Mouse (Mus musculus) CH12.LX (cell line): ENCODE data around the gene Dpf3. TPM values are rescaled to one million over a fixed set of nuclear protein-coding genes. Genes with fewer than 3 reads are reported as not detected.

Experiments used
- DNase-seq: peaks from one replicate; pipeline ENCODE4 v3.0.0-alpha.2; 2013; ENCODE audit errors: extremely low read depth
- H3K27ac ChIP-seq: 2 replicates; pipeline ENCODE4 v1.5.1; 2012; ENCODE audit warnings: low read depth, mild to moderate bottlenecking, control low read depth, moderate library complexity; ENCODE audit not compliant: insufficient read depth
- H3K27me3 ChIP-seq: replicated peaks from 2 replicates; pipeline ENCODE3; 2012; ENCODE audit warnings: inconsistent platforms
- H3K36me3 ChIP-seq, 2 experiments: replicated peaks in 1 of 2; 2 replicates each; pipeline versions ENCODE3 to v1.6.1; 2012; ENCODE audit warnings: inconsistent platforms in 1 of 2, low read length in 1 of 2, mild to moderate bottlenecking in 1 of 2, mixed read lengths in 1 of 2, moderate library complexity in 1 of 2; ENCODE audit not compliant: control insufficient read depth in 1 of 2, insufficient read depth in 1 of 2
- H3K4me1 ChIP-seq, 2 experiments: 2 replicates each; pipeline ENCODE4 v1.6.1; 2012; ENCODE audit warnings: inconsistent platforms in 1 of 2, moderate library complexity in 1 of 2; ENCODE audit not compliant: insufficient read depth in 2 of 2, control insufficient read depth in 1 of 2
- H3K4me2 ChIP-seq: 2 replicates; pipeline ENCODE4 v1.6.1; 2012; ENCODE audit warnings: low read depth, mild to moderate bottlenecking, control low read depth; ENCODE audit not compliant: poor library complexity, insufficient read depth, severe bottlenecking
- H3K4me3 ChIP-seq, 3 experiments: fragments of 150-350 bp in 1 of 3; sonication (generic) in 1 of 3; replicated peaks in 1 of 3; 2 replicates each; pipeline versions ENCODE3 to v1.5.1; 2011 to 2012; ENCODE audit warnings: low read depth in 2 of 3, low read length in 2 of 3, mild to moderate bottlenecking in 2 of 3, moderate library complexity in 2 of 3, control low read depth in 1 of 3, improper control_type of control experiment in 1 of 3, inconsistent platforms in 1 of 3, mixed read lengths in 1 of 3; ENCODE audit not compliant: poor library complexity in 1 of 3
- H3K79me2 ChIP-seq: replicated peaks from 2 replicates; pipeline ENCODE4 v1.6.1; 2012; ENCODE audit warnings: mild to moderate bottlenecking, moderate library complexity; ENCODE audit not compliant: control insufficient read depth, poor library complexity, insufficient read depth, severe bottlenecking; ENCODE audit errors: extremely low read depth
- H3K9ac ChIP-seq: 2 replicates; pipeline ENCODE4 v1.6.1; 2012; ENCODE audit warnings: low read depth, mild to moderate bottlenecking, control low read depth, moderate library complexity; ENCODE audit not compliant: insufficient read depth
- H3K9me3 ChIP-seq: replicated peaks from 2 replicates; pipeline ENCODE3; 2012; ENCODE audit warnings: low read length, inconsistent platforms, mixed read lengths
- BHLHE40 ChIP-seq: IDR thresholded peaks from 2 replicates; pipeline ENCODE4 v1.6.1; 2011; ENCODE audit warnings: mild to moderate bottlenecking, low read depth, low read length, improper control_type of control experiment
- CHD1 ChIP-seq: IDR thresholded peaks from 2 replicates; pipeline ENCODE4 v1.6.1; 2012; ENCODE audit warnings: low read depth, low read length, improper control_type of control experiment, inconsistent platforms
- CHD2 ChIP-seq: IDR thresholded peaks from 2 replicates; pipeline ENCODE4 v1.6.1; 2011; ENCODE audit warnings: low read length, improper control_type of control experiment
- CTCF ChIP-seq, 2 experiments: IDR thresholded peaks in 1 of 2; conservative IDR thresholded peaks in 1 of 2; 2 replicates each; pipeline ENCODE4 v1.5.1; 2011 to 2012; ENCODE audit warnings: low read depth in 2 of 2, low read length in 2 of 2, improper control_type of control experiment in 1 of 2, inconsistent platforms in 1 of 2, mild to moderate bottlenecking in 1 of 2, moderate library complexity in 1 of 2
- E2F4 ChIP-seq: IDR thresholded peaks from 2 replicates; pipeline ENCODE4 v1.6.1; 2011; ENCODE audit warnings: low read depth, low read length, improper control_type of control experiment; ENCODE audit not compliant: insufficient replicate concordance
- ELF1 ChIP-seq: IDR thresholded peaks from 2 replicates; pipeline ENCODE4 v1.6.1; 2014; ENCODE audit warnings: low read depth, mild to moderate bottlenecking, inconsistent platforms, low read length, improper control_type of control experiment
- EP300 ChIP-seq: IDR thresholded peaks from 2 replicates; pipeline ENCODE4 v1.6.1; 2011; ENCODE audit warnings: low read length, improper control_type of control experiment
- ETS1 ChIP-seq: conservative IDR thresholded peaks from 2 replicates; pipeline ENCODE4 v1.6.1; 2012; ENCODE audit warnings: low read depth, mild to moderate bottlenecking, inconsistent platforms, low read length, improper control_type of control experiment, moderate library complexity
- GABPA ChIP-seq: IDR thresholded peaks from 2 replicates; pipeline ENCODE4 v1.6.1; 2012; ENCODE audit warnings: low read depth, low read length, improper control_type of control experiment, inconsistent platforms; ENCODE audit not compliant: insufficient replicate concordance
- HCFC1 ChIP-seq: IDR thresholded peaks from 2 replicates; pipeline ENCODE4 v1.6.1; 2012; ENCODE audit warnings: low read depth, mild to moderate bottlenecking, inconsistent platforms, low read length, improper control_type of control experiment
- IRF4 ChIP-seq: IDR thresholded peaks from 2 replicates; pipeline ENCODE4 v1.6.1; 2014; ENCODE audit warnings: low read depth, mild to moderate bottlenecking, inconsistent platforms, low read length, improper control_type of control experiment
- JUND ChIP-seq: conservative IDR thresholded peaks from 2 replicates; pipeline ENCODE4 v1.6.1; 2011; ENCODE audit warnings: low read depth, low read length, improper control_type of control experiment
- KAT2A ChIP-seq: IDR thresholded peaks from 2 replicates; pipeline ENCODE4 v1.6.1; 2012; ENCODE audit warnings: low read length, improper control_type of control experiment, inconsistent platforms; ENCODE audit not compliant: insufficient replicate concordance
- MAFK ChIP-seq: IDR thresholded peaks from 2 replicates; pipeline ENCODE4 v1.6.1; 2011; ENCODE audit warnings: low read length, improper control_type of control experiment; ENCODE audit not compliant: insufficient replicate concordance
- MAX ChIP-seq: IDR thresholded peaks from 2 replicates; pipeline ENCODE4 v1.6.1; 2011; ENCODE audit warnings: low read length, improper control_type of control experiment
- MAZ ChIP-seq: IDR thresholded peaks from 2 replicates; pipeline ENCODE4 v1.6.1; 2012; ENCODE audit warnings: low read depth, mild to moderate bottlenecking, inconsistent platforms, low read length, improper control_type of control experiment, moderate library complexity
- MEF2A ChIP-seq: IDR thresholded peaks from 2 replicates; pipeline ENCODE4 v1.6.1; 2014; ENCODE audit warnings: low read depth, mild to moderate bottlenecking, inconsistent platforms, low read length, improper control_type of control experiment, borderline replicate concordance
- MXI1 ChIP-seq: IDR thresholded peaks from 2 replicates; pipeline ENCODE4 v1.6.1; 2011; ENCODE audit warnings: mild to moderate bottlenecking, low read depth, low read length, improper control_type of control experiment
- MYC ChIP-seq: IDR thresholded peaks from 2 replicates; pipeline ENCODE4 v1.6.1; 2011; ENCODE audit warnings: low read depth, mild to moderate bottlenecking, improper control_type of control experiment, low read length
- NELFE ChIP-seq: IDR thresholded peaks from 2 replicates; pipeline ENCODE4 v1.6.1; 2011; ENCODE audit warnings: low read depth, low read length, improper control_type of control experiment
- NRF1 ChIP-seq: IDR thresholded peaks from 2 replicates; pipeline ENCODE4 v1.6.1; 2014; ENCODE audit warnings: low read depth, mild to moderate bottlenecking, inconsistent platforms, low read length, improper control_type of control experiment, moderate library complexity
- PAX5 ChIP-seq: IDR thresholded peaks from 2 replicates; pipeline ENCODE4 v1.6.1; 2012; ENCODE audit warnings: low read length, inconsistent platforms, mixed read lengths
- POLR2A ChIP-seq: IDR thresholded peaks from 2 replicates; pipeline ENCODE4 v1.6.1; 2011; ENCODE audit warnings: low read depth, mild to moderate bottlenecking, improper control_type of control experiment, low read length
- POLR2AphosphoS2 ChIP-seq: IDR thresholded peaks from 2 replicates; pipeline ENCODE4 v1.6.1; 2011; ENCODE audit warnings: low read depth, low read length, improper control_type of control experiment
- RAD21 ChIP-seq: IDR thresholded peaks from 2 replicates; pipeline ENCODE4 v1.6.1; 2011; ENCODE audit warnings: low read depth, mild to moderate bottlenecking, low read length, improper control_type of control experiment, moderate library complexity
- RCOR1 ChIP-seq: conservative IDR thresholded peaks from 2 replicates; pipeline ENCODE4 v1.6.1; 2012; ENCODE audit warnings: low read depth, mild to moderate bottlenecking, inconsistent platforms, low read length, improper control_type of control experiment
- SIN3A ChIP-seq: IDR thresholded peaks from 2 replicates; pipeline ENCODE4 v1.6.1; 2012; ENCODE audit warnings: low read length, improper control_type of control experiment, inconsistent platforms
- SMC3 ChIP-seq: IDR thresholded peaks from 2 replicates; pipeline ENCODE4 v1.6.1; 2011; ENCODE audit warnings: low read depth, low read length, improper control_type of control experiment
- TBP ChIP-seq: conservative IDR thresholded peaks from 2 replicates; pipeline ENCODE4 v1.6.1; 2011; ENCODE audit warnings: low read depth, low read length, improper control_type of control experiment
- TCF12 ChIP-seq: IDR thresholded peaks from 2 replicates; pipeline ENCODE4 v1.6.1; 2014; ENCODE audit warnings: low read depth, mild to moderate bottlenecking, inconsistent platforms, low read length, improper control_type of control experiment
- UBTF ChIP-seq: IDR thresholded peaks from 2 replicates; pipeline ENCODE4 v1.6.1; 2012; ENCODE audit warnings: low read depth, mild to moderate bottlenecking, inconsistent platforms, low read length, improper control_type of control experiment, moderate library complexity
- USF1 ChIP-seq: IDR thresholded peaks from 2 replicates; pipeline ENCODE4 v1.6.1; 2014; ENCODE audit warnings: low read depth, mild to moderate bottlenecking, inconsistent platforms, low read length, improper control_type of control experiment
- USF2 ChIP-seq: conservative IDR thresholded peaks from 2 replicates; pipeline ENCODE4 v1.6.1; 2011; ENCODE audit warnings: low read depth, low read length, improper control_type of control experiment
- ZC3H11A ChIP-seq: IDR thresholded peaks from 2 replicates; pipeline ENCODE4 v1.6.1; 2012; ENCODE audit warnings: low read depth, mild to moderate bottlenecking, inconsistent platforms, low read length, improper control_type of control experiment
- ZKSCAN1 ChIP-seq: IDR thresholded peaks from 2 replicates; pipeline ENCODE4 v1.6.1; 2012; ENCODE audit warnings: low read depth, inconsistent platforms, low read length, improper control_type of control experiment, borderline replicate concordance
- ZMIZ1 ChIP-seq: IDR thresholded peaks from 2 replicates; pipeline ENCODE4 v1.6.1; 2012; ENCODE audit warnings: low read depth, mild to moderate bottlenecking, inconsistent platforms, low read length, improper control_type of control experiment
- ZNF384 ChIP-seq: IDR thresholded peaks from 2 replicates; pipeline ENCODE4 v1.6.1; 2012; ENCODE audit warnings: low read depth, low read length, improper control_type of control experiment, inconsistent platforms
- dilution Hi-C: fragments of 300-500 bp; cut with MboI; formaldehyde crosslinking; loops from 2 replicates; pipeline ENCODE4 v1.14.3; 2020; ENCODE audit warnings: low sequenced_read_pairs; ENCODE audit not compliant: extremely low pct_unique_long_range_greater_than_20kb, extremely low pct_ligation_motif_present
- in situ Hi-C: fragments of 300-500 bp; cut with MboI; formaldehyde crosslinking; loops from 3 replicates; pipeline ENCODE4 v1.14.3; 2019; ENCODE audit warnings: low sequenced_read_pairs, low pct_ligation_motif_present, low pct_unique_long_range_greater_than_20kb, mixed read lengths
- polyA plus RNA-seq: library from polyadenylated mRNA; unstranded; fragments of >175 nt; gene quantifications from 2 replicates; pipeline ENCODE4 v1.2.1, GENCODE M21; 2012; ENCODE audit warnings: low read depth; ENCODE audit not compliant: insufficient read length
- total RNA-seq, 2 experiments: library from RNA; depleted of rRNA; stranded (reverse); fragments of 300-350 nt in 1 of 2; fragments of >200 nt in 1 of 2; gene quantifications; 2 replicates each; pipeline ENCODE4 v1.2.3; 2012 to 2014

Dpf3 gene
- total and polyA plus RNA-seq, 3 experiments = 0.42 to 1.2 (median 1.2) TPM

DNA sequence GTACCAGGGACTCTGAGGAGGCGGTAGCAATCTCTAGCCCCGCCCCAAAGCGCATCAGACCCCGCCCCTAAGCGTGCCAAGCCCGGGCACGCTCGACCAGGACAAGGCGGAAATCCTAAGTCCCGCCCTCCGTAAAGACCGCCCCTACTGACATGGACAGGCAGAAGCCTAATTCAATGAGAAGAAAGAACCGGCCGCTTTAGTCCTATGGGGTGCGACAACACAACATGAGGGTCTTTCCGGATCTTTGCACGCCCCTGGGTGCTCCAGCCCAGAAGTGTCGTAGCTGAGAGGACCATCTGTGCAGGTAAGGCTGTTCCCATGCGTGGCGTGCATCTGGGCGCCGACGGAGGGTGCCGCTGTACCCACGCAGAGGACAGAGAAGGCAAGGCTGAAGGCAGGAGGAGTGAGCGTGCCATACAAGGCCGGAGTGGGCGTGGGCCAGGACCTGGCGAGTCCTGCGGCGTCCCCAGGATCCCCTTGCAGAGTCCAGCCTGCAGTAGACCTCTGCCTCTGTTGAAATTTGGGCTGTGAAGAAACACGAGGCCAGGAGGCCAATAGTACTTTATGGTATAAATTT, 32.9 kb upstream of the Dpf3 start, which contains the start of gene Dcaf4:
TSS of gene Dcaf4 (plus strand) at position 156 of the 580 bp plus-strand sequence.
- Histone ChIP-seq H3K27ac (no peak within 1 kb of the TSS), H3K4me3 (peak within 1 kb of the TSS; percentile 73 to 93 (median 78))

DNA sequence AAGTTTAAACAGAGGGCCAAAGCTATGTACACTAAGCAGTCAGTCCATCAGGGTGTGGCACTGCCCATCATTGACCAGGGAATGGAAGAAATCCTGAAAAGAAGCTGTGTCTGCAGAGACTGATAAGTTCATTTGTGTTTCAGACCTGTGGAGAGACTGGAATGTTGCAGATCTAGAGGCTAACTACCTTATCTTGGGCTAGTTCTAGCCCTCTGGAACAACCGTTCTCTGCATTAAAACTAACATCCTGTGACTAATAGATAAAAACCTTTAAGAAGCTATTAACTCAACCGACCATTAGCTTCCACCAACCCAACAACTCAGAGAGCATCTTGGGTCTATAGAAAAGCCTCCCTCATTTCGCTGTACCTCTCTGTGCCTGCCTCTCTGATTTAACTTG, 30.1 kb upstream of the Dpf3 start:
- H3K9ac ChIP-seq = no peak overlapping the region
- no peak for TF ChIP-seq RAD21
- no peak for TF ChIP-seq IRF4
- no peak for TF ChIP-seq CHD2
- TF ChIP-seq MAX = no peak
- TF ChIP-seq POLR2AphosphoS2 = no peak
- TF ChIP-seq USF2 = no peak
- no peak for TF ChIP-seq EP300
- no peak for TF ChIP-seq UBTF
- no peak for TF ChIP-seq NRF1
- no peak for TF ChIP-seq SIN3A
- no peak for TF ChIP-seq MAZ
- no peak for TF ChIP-seq BHLHE40
- TF ChIP-seq ZKSCAN1 = no peak
- no peak for TF ChIP-seq MEF2A
- TF ChIP-seq RCOR1 = no peak
- H3K4me2 ChIP-seq = no peak overlapping the region
- dilution Hi-C loops (no loop called here), in situ Hi-C loops (no loop called here)
- peaks cover 3 to 13% of the 10 kb centered on the region in 2 experiments for H3K4me1 ChIP-seq
- no peaks in the 10 kb centered on the region for H3K36me3 ChIP-seq
- no peaks in the 10 kb centered on the region for H3K9me3 ChIP-seq
- H3K79me2 ChIP-seq = 0 out of 2 replicates have a peak, but pooled peaks cover 2% of the 10 kb centered on the region
- no peak overlapping the region for H3K4me3 ChIP-seq
- no peaks in the 10 kb centered on the region for H3K27me3 ChIP-seq
- no peak overlapping the region for H3K27ac ChIP-seq
- no peak for DNase-seq

More for the DNA sequence above, 32.9 kb upstream of the Dpf3 start, which contains the start of gene Dcaf4:
- no peak for TF ChIP-seq USF2
- TF ChIP-seq ZC3H11A = no peak
- TF ChIP-seq IRF4 = peak; percentile 23; the same call in 1 of the 2 replicates
- peak; percentile 54; the same call in 1 of the 2 replicates for TF ChIP-seq RCOR1
- peak; percentile 74 for TF ChIP-seq CHD2
- peak; percentile 74 for TF ChIP-seq POLR2A
- no peak for TF ChIP-seq POLR2AphosphoS2
- peak; percentile 44; the same call in 1 of the 2 replicates for TF ChIP-seq NRF1
- peak; percentile 56; the same call in 1 of the 2 replicates for TF ChIP-seq TCF12
- 0 out of 2 replicates have a peak, but pooled peaks have one; percentile 11 for TF ChIP-seq ETS1
- peak; percentile 7 for TF ChIP-seq RAD21
- TF ChIP-seq TBP = 0 out of 2 replicates have a peak, but pooled peaks have one; percentile 36
- TF ChIP-seq HCFC1 = peak; percentile 59
- peak; percentile 73 for TF ChIP-seq ZMIZ1
- no peak for TF ChIP-seq EP300
- 0 out of 2 replicates have a peak, but pooled peaks have one; percentile 30 for TF ChIP-seq MAZ
- TF ChIP-seq BHLHE40 = peak; percentile 97
- no peak for TF ChIP-seq GABPA
- TF ChIP-seq ZKSCAN1 = no peak
- peak; percentile 70; the same call in 1 of the 2 replicates for TF ChIP-seq MAX
- no peak for TF ChIP-seq PAX5
- peak; percentile 4; the same call in 1 of the 2 replicates for TF ChIP-seq SMC3
- peak; percentile 94 for TF ChIP-seq MXI1
- no peak; the same call in 1 of the 2 replicates for TF ChIP-seq UBTF
- peak; percentile 90 for TF ChIP-seq ELF1
- TF ChIP-seq CHD1 = 0 out of 2 replicates have a peak, but pooled peaks have one; percentile 81
- TF ChIP-seq SIN3A = peak; percentile 88
- TF ChIP-seq NELFE = peak; percentile 46; the same call in 1 of the 2 replicates
- TF ChIP-seq MAFK = no peak
- no peak for TF ChIP-seq MEF2A
- TF ChIP-seq E2F4 = peak; percentile 67; the same call in 1 of the 2 replicates
- TF ChIP-seq USF1 = no peak
- TF ChIP-seq JUND = no peak
- TF ChIP-seq MYC = peak; percentile 37; the same call in 1 of the 2 replicates
- TF ChIP-seq KAT2A = 0 out of 2 replicates have a peak, but pooled peaks have one; percentile 20
- no peak for TF ChIP-seq ZNF384
- TF ChIP-seq CTCF (conservative IDR thresholded peaks at IDR 0.05 in 1 of 2, IDR thresholded peaks at IDR 0.05 in 1 of 2; ENCODE audit: low read depth in 2 of 2, low read length in 2 of 2) = peak in 1 of 2 experiments; percentile 19; a peak in 1 of 4 replicates
- peak; percentile 98 for DNase-seq
- Histone ChIP-seq H3K36me3 (peaks cover 0 to 8% of the 10 kb centered on the region in 2 experiments), H3K79me2 (0 out of 2 replicates have a peak, but pooled peaks cover 2% of the 10 kb centered on the region), H3K4me2 (peak within 1 kb of the TSS; percentile 85), H3K9me3 (no peaks in the 10 kb centered on the region), H3K9ac (peak within 1 kb of the TSS; percentile 49), H3K27me3 (no peaks in the 10 kb centered on the region), H3K4me1 (peaks cover 2 to 20% of the 10 kb centered on the region in 2 experiments)
- dilution Hi-C loops = no loop called here
- in situ Hi-C loops = no loop called here
